Mouse (Mus musculus) lung, postnatal 0 days (tissue): Measurements from ENCODE around the gene Dctn5. TPM values are rescaled to one million over a fixed set of nuclear protein-coding genes. Genes with fewer than 3 reads are reported as not detected.
"Not testable (repeated sequence)": the region's sequence is repeated elsewhere in the genome, so short reads cannot be mapped to it uniquely, and the experiment has no call there.

ENCODE experiments used
- ATAC-seq: fragments of 200-750 bp; cut with Nextera tagmentation; 2 replicates; pipeline ENCODE4 v1.8.0; 2017; ENCODE audit warnings: moderate library complexity
- DNase-seq: peaks from one replicate; pipeline ENCODE4 v3.0.0-alpha.2; 2016; ENCODE audit warnings: low spot score
- H3K27ac ChIP-seq: fragments of 300-500 bp; sonication (generic); 2 replicates; pipeline ENCODE4 v1.5.1; 2014; ENCODE audit warnings: antibody characterized with exemption, mild to moderate bottlenecking, low read length, mixed read lengths
- H3K27me3 ChIP-seq: fragments of 300-500 bp; sonication (generic); replicated peaks from 2 replicates; pipeline ENCODE4 v1.6.1; 2014; ENCODE audit warnings: low read length, mixed read lengths; ENCODE audit not compliant: insufficient read depth
- H3K36me3 ChIP-seq: fragments of 300-500 bp; sonication (generic); 2 replicates; pipeline ENCODE4 v1.6.1; 2014; ENCODE audit warnings: low read length, mixed read lengths; ENCODE audit not compliant: insufficient read depth
- H3K4me1 ChIP-seq: fragments of 300-500 bp; sonication (generic); 2 replicates; pipeline ENCODE4 v1.6.1; 2014; ENCODE audit warnings: antibody characterized with exemption, low read depth, low read length, mixed read lengths; ENCODE audit not compliant: insufficient read depth
- H3K4me2 ChIP-seq: fragments of 300-500 bp; sonication (generic); replicated peaks from 2 replicates; pipeline ENCODE4 v1.6.1; 2014; ENCODE audit warnings: low read depth, mild to moderate bottlenecking, low read length, moderate library complexity, mixed read lengths
- H3K4me3 ChIP-seq: fragments of 300-500 bp; sonication (generic); 2 replicates; pipeline ENCODE4 v1.5.1; 2014; ENCODE audit warnings: low read depth, low read length
- H3K9ac ChIP-seq: fragments of 300-500 bp; sonication (generic); replicated peaks from 2 replicates; pipeline ENCODE4 v1.6.1; 2014; ENCODE audit warnings: low read depth, mild to moderate bottlenecking
- H3K9me3 ChIP-seq: fragments of 300-500 bp; sonication (generic); 2 replicates; pipeline ENCODE4 v1.6.1; 2016; ENCODE audit warnings: low read length, mixed read lengths
- CTCF ChIP-seq: IDR thresholded peaks from 2 replicates; pipeline ENCODE4 v1.5.1; 2016; ENCODE audit warnings: antibody characterized with exemption, mild to moderate bottlenecking
- EP300 ChIP-seq: IDR thresholded peaks from 2 replicates; pipeline ENCODE4 v1.6.1; 2016; ENCODE audit warnings: antibody characterized with exemption, mild to moderate bottlenecking, control low read depth
- WGBS: fragments of 180-500 bp; shearing (Covaris S2); extraction: QIAGEN DNeasy Blood & Tissue Kit; methylation state at CpG from one replicate; pipeline ENCODE4 v1.1.7; 2014; 5-methylcytosine and 5-hydroxymethylcytosine counted together
- polyA plus RNA-seq: library from polyadenylated mRNA; unstranded; fragments of >200 nt; fragmentation: Nextera tagmentation; extraction: Ambion mirVana; gene quantifications from 2 replicates; pipeline ENCODE4 v1.2.1, GENCODE M21; 2015

Dctn5 gene
- 72.9 and 79.2 TPM in 2 replicates for polyA plus RNA-seq

GRCm38 (mm10) chr7:122132497-122133337 lies at the start of gene Dctn5, which contains the start of gene Palb2:
Dctn5 (plus strand) TSS chr7:122133041.
Palb2 (minus strand) TSS chr7:122132985.
- H3K36me3 ChIP-seq: peaks cover 6% of the 10 kb centered on the region; the same call in 1 of the 2 replicates
- under 1% methylated on average over 54 of the region's 54 CpGs for WGBS

GRCm38 (mm10) chr7:122087195-122087982 lies 45.5 kb upstream of the Dctn5 start:
- Histone ChIP-seq H3K4me3 (no peak overlapping the region), H3K4me2 (no peak overlapping the region), H3K27ac (no peak overlapping the region), H3K36me3 (peaks cover 24% of the 10 kb centered on the region), H3K4me1 (no peaks in the 10 kb centered on the region), H3K27me3 (no peaks in the 10 kb centered on the region), H3K9me3 (no peaks in the 10 kb centered on the region), H3K9ac (no peak overlapping the region)
- ATAC-seq: no peak
- DNase-seq: no peak
- 89% methylated on average over 11 of the region's 11 CpGs for WGBS
- TF ChIP-seq EP300 (no peak), CTCF (no peak)

More at GRCm38 (mm10) chr7:122132497-122133337, at the start of gene Dctn5, which contains the start of gene Palb2:
- Histone ChIP-seq H3K9ac (peak within 1 kb of the TSS; percentile 75), H3K27me3 (no peaks in the 10 kb centered on the region), H3K9me3 (no peaks in the 10 kb centered on the region), H3K4me3 (peak within 1 kb of the TSS; percentile 94), H3K4me1 (peaks cover 11% of the 10 kb centered on the region; the same call in 1 of the 2 replicates), H3K4me2 (peak within 1 kb of the TSS; percentile 86), H3K27ac (peak within 1 kb of the TSS; percentile 69; the same call in 1 of the 2 replicates)
- TF ChIP-seq CTCF (no peak), EP300 (no peak)
- peak; percentile 98 for DNase-seq
- peak; percentile 99 for ATAC-seq

GRCm38 (mm10) chr7:122094564-122095330 lies 38.1 kb upstream of the Dctn5 start:
- ATAC-seq: no peak
- Histone ChIP-seq H3K36me3 (peaks cover 28% of the 10 kb centered on the region), H3K4me1 (no peaks in the 10 kb centered on the region), H3K9me3 (no peaks in the 10 kb centered on the region), H3K4me3 (no peak overlapping the region), H3K27ac (no peak overlapping the region), H3K4me2 (no peak overlapping the region), H3K9ac (no peak overlapping the region), H3K27me3 (no peaks in the 10 kb centered on the region)
- TF ChIP-seq CTCF (peak; percentile 25), EP300 (no peak)
- no peak for DNase-seq
- WGBS: 83% methylated on average over 2 of the region's 2 CpGs

- Histone ChIP-seq H3K27me3 (no peaks in the 10 kb centered on the region), H3K4me2 (no peak overlapping the region), H3K27ac (no peak overlapping the region), H3K9me3 (no peaks in the 10 kb centered on the region), H3K4me1 (peaks cover 7% of the 10 kb centered on the region), H3K9ac (no peak overlapping the region), H3K4me3 (no peak overlapping the region), H3K36me3 (peaks cover 13% of the 10 kb centered on the region; the same call in 1 of the 2 replicates)
- DNase-seq (no peak), ATAC-seq (no peak)
- no peak for TF ChIP-seq EP300
- TF ChIP-seq CTCF: no peak
- WGBS: 82% methylated on average over 3 of the region's 3 CpGs
These were observed 34.8 kb upstream of the Dctn5 start for GRCm38 (mm10) chr7:122098009-122098408.

- Histone ChIP-seq H3K4me3 (no peak overlapping the region), H3K4me1 (peaks cover 7% of the 10 kb centered on the region), H3K9me3 (no peaks in the 10 kb centered on the region), H3K27ac (no peak overlapping the region), H3K4me2 (no peak overlapping the region), H3K27me3 (no peaks in the 10 kb centered on the region), H3K9ac (no peak overlapping the region), H3K36me3 (peaks cover 12% of the 10 kb centered on the region; the same call in 1 of the 2 replicates)
- ATAC-seq: no peak
- peak; percentile 85 for DNase-seq
- TF ChIP-seq CTCF (peak; percentile 89), EP300 (no peak)
- WGBS: 47% methylated on average over 4 of the region's 4 CpGs
These were observed 33.6 kb upstream of the Dctn5 start for GRCm38 (mm10) chr7:122099222-122099621.

DNA sequence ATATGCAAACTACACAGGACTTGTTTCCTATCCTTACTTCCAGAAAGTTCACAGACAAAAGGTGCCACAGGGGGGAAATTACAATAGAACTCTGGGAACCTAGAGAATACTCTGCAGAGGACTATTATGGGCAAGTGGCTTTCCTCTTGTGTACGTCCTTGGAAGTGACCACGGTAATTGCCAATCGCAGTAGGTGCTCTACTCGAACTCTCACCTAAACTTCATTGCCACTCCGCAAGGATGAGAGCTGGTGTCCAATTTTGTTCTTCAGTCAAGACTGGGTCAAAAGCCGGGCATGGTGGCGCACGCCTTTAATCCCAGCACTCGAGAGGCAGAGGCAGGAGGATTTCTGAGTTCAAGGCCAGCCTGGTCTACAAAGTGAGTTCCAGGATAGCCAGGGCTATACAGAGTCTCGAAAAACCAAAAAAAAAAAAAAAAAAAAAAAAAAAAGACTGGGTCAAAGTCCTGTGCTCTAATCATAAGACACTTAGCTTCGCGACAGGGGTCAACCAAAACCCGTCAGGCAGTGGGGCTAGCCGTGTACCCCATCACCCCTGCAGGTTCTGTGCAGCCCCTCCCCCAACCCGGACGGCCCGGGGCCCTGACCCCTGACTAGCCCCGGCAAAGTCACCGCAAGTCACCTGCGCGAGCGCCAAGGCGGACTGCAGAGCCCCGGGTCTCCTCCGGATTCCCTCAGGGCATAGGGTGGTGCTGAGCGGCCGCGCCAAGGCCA lies 31.7 kb upstream of the Dctn5 start:
- H3K4me3 ChIP-seq: peak overlapping the region; percentile 70
- H3K9me3 ChIP-seq, H3K36me3 ChIP-seq, H3K27me3 ChIP-seq, H3K4me1 ChIP-seq: not testable (repeated sequence)
- H3K4me2 ChIP-seq: peak overlapping the region; percentile 58
- WGBS: 6% methylated on average over 25 of the region's 28 CpGs
- H3K27ac ChIP-seq: peak overlapping the region; percentile 11; the same call in 1 of the 2 replicates
- DNase-seq (peak; percentile 29), ATAC-seq (peak; percentile 65)
- H3K9ac ChIP-seq: peak overlapping the region; percentile 75
